7 mouse cellular contexts compared by ENCODE assay signal in the genomic region with DNA sequence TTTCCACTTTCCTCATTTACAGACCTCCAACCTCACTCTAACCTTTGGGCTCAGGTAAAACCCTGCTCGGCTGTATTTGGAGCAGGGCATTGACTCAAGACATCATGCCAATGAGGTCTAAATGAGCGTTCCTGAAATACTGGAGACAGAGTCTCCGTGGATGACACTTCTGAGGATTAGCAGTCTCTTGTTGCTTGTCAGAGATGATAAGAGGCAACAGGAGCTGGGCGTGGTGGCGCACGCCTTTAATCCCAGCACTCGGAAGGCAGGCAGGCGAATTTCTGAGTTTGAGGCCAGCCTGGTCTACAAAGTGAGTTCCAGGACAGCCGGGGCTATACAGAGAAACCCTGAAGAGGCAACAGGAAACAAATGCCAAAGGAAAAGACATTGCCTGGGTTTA.
"Had no signal": no experiment of that assay in that cellular context is flagged by ENCODE, and none has a peak within 500 bp of the region (broad histone marks: within the 10 kb centered on the region; RNA-seq: fewer than 3 reads in every experiment).

No protein-coding gene starts in this region.

- ATAC-seq: intestine, postnatal 0 days; midbrain, embryonic 13.5 days had no signal

- H3K27ac ChIP-seq: limb, embryonic 12.5 days; midbrain, embryonic 13.5 days had no signal

- H3K9ac ChIP-seq: limb, embryonic 12.5 days; midbrain, embryonic 13.5 days had no signal

- H3K27me3 ChIP-seq: limb, embryonic 12.5 days; midbrain, embryonic 13.5 days had no signal

- H3K4me3 ChIP-seq: limb, embryonic 12.5 days; midbrain, embryonic 13.5 days had no signal

- H3K36me3 ChIP-seq: limb, embryonic 12.5 days; midbrain, embryonic 13.5 days had no signal

- DNase-seq: kidney, adult 8-10 months; kidney, postnatal 25 days; right cerebral cortex, postnatal 14 days; thymus, postnatal 4 days had no signal

- H3K9me3 ChIP-seq: limb, embryonic 12.5 days; midbrain, embryonic 13.5 days had no signal

- H3K4me2 ChIP-seq: limb, embryonic 12.5 days; midbrain, embryonic 13.5 days had no signal

- H3K4me1 ChIP-seq: limb, embryonic 12.5 days; midbrain, embryonic 13.5 days had no signal
